Mouse (Mus musculus) kidney, embryonic 16.5 days (tissue): ENCODE data around the gene Ctbs. TPM values are rescaled to one million over a fixed set of nuclear protein-coding genes. Genes with fewer than 3 reads are reported as not detected.
A peak's percentile ranks its signal among the peaks of the same experiment; 100 is the strongest.

Experiments used
- ATAC-seq: fragments of 200-750 bp; cut with Nextera tagmentation; 2 replicates; pipeline ENCODE4 v1.8.0; 2017; ENCODE audit warnings: moderate TSS enrichment; ENCODE audit not compliant: low FRiP score, low TSS enrichment
- H3K27ac ChIP-seq: fragments of 300-500 bp; sonication (generic); 2 replicates; pipeline ENCODE4 v1.5.1; 2014; ENCODE audit warnings: low read length
- H3K27me3 ChIP-seq: fragments of 300-500 bp; sonication (generic); 2 replicates; pipeline ENCODE4 v1.6.1; 2014; ENCODE audit warnings: low read length, control low read depth, mixed read lengths; ENCODE audit not compliant: insufficient read depth
- H3K36me3 ChIP-seq: fragments of 300-500 bp; sonication (generic); 2 replicates; pipeline ENCODE4 v1.6.1; 2014; ENCODE audit warnings: low read length, control low read depth, mixed read lengths; ENCODE audit not compliant: insufficient read depth
- H3K4me1 ChIP-seq: fragments of 300-500 bp; sonication (generic); 2 replicates; pipeline ENCODE4 v1.6.1; 2014; ENCODE audit warnings: low read length, control low read depth, mixed read lengths; ENCODE audit not compliant: insufficient read depth
- H3K4me2 ChIP-seq: fragments of 300-500 bp; sonication (generic); replicated peaks from 2 replicates; pipeline ENCODE4 v1.6.1; 2014; ENCODE audit warnings: low read depth, low read length
- H3K4me3 ChIP-seq: fragments of 300-500 bp; sonication (generic); 2 replicates; pipeline ENCODE4 v1.5.1; 2014; ENCODE audit warnings: mild to moderate bottlenecking, low read length
- H3K9ac ChIP-seq: fragments of 300-500 bp; sonication (generic); replicated peaks from 2 replicates; pipeline ENCODE4 v1.6.1; 2014; ENCODE audit warnings: low read length
- H3K9me3 ChIP-seq: fragments of 300-500 bp; sonication (generic); 2 replicates; pipeline ENCODE4 v1.6.1; 2016; ENCODE audit warnings: low read length, control low read depth
- WGBS: fragments of 180-500 bp; shearing (Covaris S2); extraction: QIAGEN DNeasy Blood & Tissue Kit; methylation state at CpG from one replicate; pipeline ENCODE4 v1.1.7; 2014; 5-methylcytosine and 5-hydroxymethylcytosine counted together
- polyA plus RNA-seq: library from polyadenylated mRNA; unstranded; fragments of >200 nt; fragmentation: Nextera tagmentation; extraction: Ambion mirVana; gene quantifications from 2 replicates; pipeline ENCODE4 v1.2.1, GENCODE M21; 2015

The Ctbs gene
- polyA plus RNA-seq, 1 experiment from 2014 or later, result 17.4 TPM

DNA sequence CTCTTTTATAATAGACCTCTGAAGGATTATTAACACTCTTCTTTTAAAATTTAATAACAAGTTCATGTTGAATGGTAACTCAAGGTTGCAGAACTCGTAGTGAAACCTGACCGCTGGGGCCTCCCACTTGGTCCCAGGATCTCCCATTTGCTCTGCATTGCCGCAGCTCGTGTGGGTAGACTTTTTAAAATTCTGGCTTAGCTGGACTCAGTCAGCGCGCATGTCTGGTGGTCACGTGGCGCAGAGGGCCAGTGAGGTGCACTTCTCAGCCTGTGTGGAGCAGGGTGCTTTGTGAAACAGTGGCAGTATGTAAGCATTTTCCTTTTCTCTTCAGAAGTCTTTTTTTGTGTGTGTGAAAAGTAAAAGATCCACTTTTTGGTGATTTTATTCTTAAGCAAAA lies 6.7 kb upstream of the Ctbs start:
- H3K4me3 ChIP-seq, result no peak overlapping the region
- H3K9me3 ChIP-seq, result 0 out of 2 replicates have a peak, but pooled peaks cover 5% of the 10 kb centered on the region
- whole genome bisulfite sequencing, result 82% methylated on average over 8 of the region's 8 CpGs
- no peaks in the 10 kb centered on the region for H3K27me3 ChIP-seq
- ATAC-seq, result no peak
- H3K9ac ChIP-seq, result no peak overlapping the region
- H3K4me2 ChIP-seq, result no peak overlapping the region
- H3K36me3 ChIP-seq, result peaks cover 10% of the 10 kb centered on the region; the same call in 1 of the 2 replicates
- H3K4me1 ChIP-seq, result no peaks in the 10 kb centered on the region
- 0 out of 2 replicates have a peak overlapping the region, but pooled peaks have one; percentile 6 for H3K27ac ChIP-seq

DNA sequence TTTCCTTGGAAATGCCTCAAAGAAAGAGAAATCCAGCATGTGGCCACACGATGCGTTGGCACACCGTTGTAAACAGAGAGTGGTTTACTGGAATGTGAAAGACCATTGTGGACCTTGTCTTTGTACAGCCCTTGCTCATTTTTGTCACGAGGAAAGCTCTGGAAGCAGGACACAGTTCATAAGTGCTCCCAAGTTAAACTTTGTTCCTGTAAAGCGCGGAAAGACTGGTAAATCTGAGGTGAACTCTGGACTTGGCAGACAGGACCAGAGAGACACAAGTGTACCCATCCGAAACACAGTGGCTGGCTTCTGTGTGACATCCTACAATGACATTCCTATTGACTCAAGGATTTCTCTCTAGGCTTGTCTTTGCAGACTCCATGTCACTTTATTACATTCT lies 6.2 kb upstream of the Ctbs start:
- Histone ChIP-seq H3K27me3 (no peaks in the 10 kb centered on the region), H3K9ac (no peak overlapping the region), H3K4me3 (no peak overlapping the region), H3K4me2 (no peak overlapping the region), H3K4me1 (no peaks in the 10 kb centered on the region), H3K27ac (peak overlapping the region; percentile 65; the same call in 1 of the 2 replicates), H3K9me3 (0 out of 2 replicates have a peak, but pooled peaks cover 5% of the 10 kb centered on the region), H3K36me3 (peaks cover 7% of the 10 kb centered on the region; the same call in 1 of the 2 replicates)
- WGBS, result 78% methylated on average over 7 of the region's 7 CpGs
- peak; percentile 76 for ATAC-seq

DNA sequence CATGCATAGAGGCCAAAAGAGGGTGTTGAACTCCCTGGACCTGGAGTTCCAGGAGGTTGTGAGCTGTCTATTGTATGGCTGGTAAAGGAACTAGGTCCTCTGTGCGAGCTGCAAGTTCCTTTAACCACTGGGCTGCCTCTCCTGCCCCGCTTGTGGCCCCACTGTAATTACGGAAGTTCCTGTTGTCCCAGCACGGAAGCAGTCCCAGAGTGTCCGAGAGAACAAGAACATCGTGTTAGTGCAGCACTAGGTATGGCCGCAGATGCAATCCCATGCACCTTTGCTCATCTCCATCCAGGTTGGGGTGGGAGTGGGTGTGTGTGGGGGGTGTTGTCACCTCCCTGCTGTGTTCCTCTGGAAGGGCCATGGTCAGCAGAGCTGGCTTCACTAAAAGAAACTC lies 4.7 kb upstream of the Ctbs start:
- no peak for ATAC-seq
- peaks cover 4% of the 10 kb centered on the region; the same call in 1 of the 2 replicates for H3K36me3 ChIP-seq
- H3K4me3 ChIP-seq, result no peak overlapping the region
- no peak overlapping the region for H3K4me2 ChIP-seq
- no peak overlapping the region for H3K9ac ChIP-seq
- H3K27me3 ChIP-seq, result no peaks in the 10 kb centered on the region
- peaks cover 4% of the 10 kb centered on the region; the same call in 1 of the 2 replicates for H3K4me1 ChIP-seq
- 87% methylated on average over 7 of the region's 7 CpGs for WGBS
- H3K27ac ChIP-seq, result no peak overlapping the region
- 0 out of 2 replicates have a peak, but pooled peaks cover 5% of the 10 kb centered on the region for H3K9me3 ChIP-seq

DNA sequence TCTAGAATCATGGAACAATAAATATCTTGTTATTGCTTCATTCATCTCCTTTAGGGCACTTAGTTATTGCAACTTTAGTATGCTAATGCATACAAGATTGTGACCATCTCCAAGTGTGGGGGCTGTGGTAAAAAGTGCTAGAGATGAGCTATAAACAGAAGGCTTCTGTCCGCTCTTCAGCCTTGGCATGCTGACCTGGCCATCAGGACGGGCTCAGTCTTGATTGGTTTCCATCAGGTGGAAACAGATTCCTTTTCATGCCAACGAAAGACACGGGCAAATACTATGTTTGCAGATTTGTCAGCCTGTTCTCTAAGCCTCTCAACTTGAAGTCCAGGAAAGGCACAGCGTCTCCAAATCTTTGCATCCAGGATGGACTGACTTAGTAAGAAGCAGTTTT lies 2.4 kb upstream of the Ctbs start:
- H3K4me1 ChIP-seq, result peaks cover 10% of the 10 kb centered on the region; the same call in 1 of the 2 replicates

DNA sequence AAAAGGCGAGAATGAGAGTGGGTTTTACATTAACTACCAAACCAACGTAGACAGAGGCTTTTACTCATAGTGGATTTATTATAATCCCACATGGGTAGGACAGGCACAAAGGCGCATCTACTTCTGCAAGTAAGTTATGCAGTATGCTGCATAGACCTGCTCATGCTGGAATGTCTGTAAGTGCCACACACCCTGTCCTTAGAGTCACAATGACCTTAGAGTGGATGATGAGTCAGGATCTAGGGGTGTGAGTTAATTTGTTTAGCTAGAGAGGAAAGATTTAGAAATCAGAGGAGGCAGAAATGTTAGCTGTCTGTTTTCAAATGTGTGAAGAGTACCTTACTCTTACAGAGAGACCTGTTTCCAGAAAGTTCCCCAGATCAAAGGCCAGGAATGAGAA lies 2.0 kb upstream of the Ctbs start:
- Histone ChIP-seq H3K4me3 (no peak overlapping the region), H3K27ac (no peak overlapping the region), H3K4me2 (no peak overlapping the region), H3K9ac (no peak overlapping the region), H3K9me3 (0 out of 2 replicates have a peak, but pooled peaks cover 5% of the 10 kb centered on the region), H3K27me3 (no peaks in the 10 kb centered on the region), H3K36me3 (peaks cover 4% of the 10 kb centered on the region; the same call in 1 of the 2 replicates), H3K4me1 (peaks cover 10% of the 10 kb centered on the region; the same call in 1 of the 2 replicates)
- ATAC-seq, result no peak
- 79% methylated on average over 3 of the region's 3 CpGs for WGBS

More for the DNA sequence above, 2.4 kb upstream of the Ctbs start:
- H3K4me2 ChIP-seq, result no peak overlapping the region
- H3K9me3 ChIP-seq, result 0 out of 2 replicates have a peak, but pooled peaks cover 5% of the 10 kb centered on the region
- ATAC-seq, result no peak
- no peak overlapping the region for H3K9ac ChIP-seq
- H3K36me3 ChIP-seq, result peaks cover 4% of the 10 kb centered on the region; the same call in 1 of the 2 replicates
- H3K27ac ChIP-seq, result no peak overlapping the region
- 89% methylated on average over 5 of the region's 5 CpGs for WGBS
- H3K4me3 ChIP-seq, result no peak overlapping the region
- no peaks in the 10 kb centered on the region for H3K27me3 ChIP-seq

DNA sequence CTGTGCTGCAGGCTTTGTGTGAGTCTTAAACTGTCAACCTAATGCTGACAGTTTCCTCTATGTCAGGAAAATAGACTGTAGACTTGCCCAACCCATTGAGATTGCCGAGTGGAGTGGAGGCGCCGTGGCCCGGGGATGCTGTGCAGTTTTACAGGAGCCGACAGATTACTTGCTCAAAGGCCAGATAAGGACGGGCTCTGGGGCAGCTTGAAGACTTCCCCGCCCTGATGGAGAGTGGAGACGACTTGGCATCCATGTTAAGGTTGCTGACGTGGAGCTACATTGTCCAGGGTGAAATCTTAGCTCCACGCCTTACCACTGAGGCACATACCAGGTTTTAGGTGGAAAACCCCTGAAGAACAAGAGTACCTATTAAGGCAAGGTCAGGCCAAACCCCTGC lies 1.2 kb upstream of the Ctbs start:
- no peaks in the 10 kb centered on the region for H3K27me3 ChIP-seq
- no peak overlapping the region for H3K4me2 ChIP-seq
- no peak overlapping the region for H3K9ac ChIP-seq
- H3K4me3 ChIP-seq, result no peak overlapping the region
- no peak for ATAC-seq
- no peak overlapping the region for H3K27ac ChIP-seq
- H3K9me3 ChIP-seq, result 0 out of 2 replicates have a peak, but pooled peaks cover 5% of the 10 kb centered on the region
- peaks cover 4% of the 10 kb centered on the region; the same call in 1 of the 2 replicates for H3K36me3 ChIP-seq
- WGBS, result 88% methylated on average over 10 of the region's 10 CpGs
- H3K4me1 ChIP-seq, result peaks cover 10% of the 10 kb centered on the region; the same call in 1 of the 2 replicates

DNA sequence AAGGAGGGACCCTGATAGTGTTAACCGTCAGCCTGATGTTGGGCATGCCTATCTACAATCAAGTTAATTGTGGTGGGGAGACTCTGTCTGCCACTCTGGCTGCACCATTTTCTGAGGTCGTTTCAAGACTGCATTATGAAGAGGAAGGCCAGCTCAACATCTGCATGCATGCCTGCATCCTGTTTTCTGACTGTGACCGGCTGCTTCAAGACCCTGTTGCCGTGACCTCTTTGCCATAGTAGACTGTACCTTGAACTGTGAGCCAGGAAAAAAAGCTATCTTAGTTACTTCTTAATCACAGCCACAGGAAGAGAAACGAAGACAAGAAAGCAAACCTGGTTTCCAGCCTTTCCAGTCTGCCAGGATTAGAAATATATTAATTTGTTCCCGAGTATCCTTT lies 626 bp upstream of the Ctbs start:
- no peak overlapping the region for H3K4me3 ChIP-seq
- peaks cover 4% of the 10 kb centered on the region; the same call in 1 of the 2 replicates for H3K36me3 ChIP-seq
- no peak overlapping the region for H3K9ac ChIP-seq
- ATAC-seq, result no peak
- 55% methylated on average over 6 of the region's 6 CpGs for WGBS
- H3K9me3 ChIP-seq, result 0 out of 2 replicates have a peak, but pooled peaks cover 5% of the 10 kb centered on the region
- H3K27me3 ChIP-seq, result no peaks in the 10 kb centered on the region
- H3K27ac ChIP-seq, result no peak overlapping the region
- no peak overlapping the region for H3K4me2 ChIP-seq
- peaks cover 10% of the 10 kb centered on the region; the same call in 1 of the 2 replicates for H3K4me1 ChIP-seq

DNA sequence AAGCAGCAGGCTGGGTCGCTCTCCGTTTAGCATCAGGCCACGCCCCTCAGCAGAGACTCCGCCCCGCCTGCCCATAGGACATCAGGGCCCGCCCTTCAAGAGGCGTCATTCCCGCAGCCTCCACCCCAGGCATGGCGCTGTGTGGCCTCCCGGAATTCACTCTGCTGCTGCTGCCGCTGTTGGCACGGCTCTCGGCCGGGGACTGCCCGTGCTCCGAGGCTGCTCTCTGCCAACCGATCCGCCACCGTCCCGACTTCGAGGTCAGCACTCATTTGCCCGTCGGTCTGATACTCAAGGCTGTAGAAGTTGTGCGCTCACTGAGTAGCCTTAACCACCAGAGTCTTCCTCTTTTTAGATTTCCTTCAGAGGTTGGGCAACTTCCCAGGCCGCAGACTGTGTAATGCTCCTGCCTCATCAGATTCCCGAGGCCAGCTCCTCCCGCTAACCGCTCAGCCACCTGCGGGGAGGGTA lies 811 bp downstream of the Ctbs start:
- H3K9me3 ChIP-seq, result 0 out of 2 replicates have a peak, but pooled peaks cover 5% of the 10 kb centered on the region
- H3K27me3 ChIP-seq, result no peaks in the 10 kb centered on the region
- peak; percentile 100 for ATAC-seq
- peaks cover 4% of the 10 kb centered on the region; the same call in 1 of the 2 replicates for H3K36me3 ChIP-seq
- H3K9ac ChIP-seq, result peak overlapping the region; percentile 90
- peaks cover 10% of the 10 kb centered on the region; the same call in 1 of the 2 replicates for H3K4me1 ChIP-seq
- peak overlapping the region; percentile 93 for H3K27ac ChIP-seq
- H3K4me3 ChIP-seq, result peak overlapping the region; percentile 75
- 0% methylated on average over 29 of the region's 29 CpGs for WGBS
- peak overlapping the region; percentile 85 for H3K4me2 ChIP-seq

DNA sequence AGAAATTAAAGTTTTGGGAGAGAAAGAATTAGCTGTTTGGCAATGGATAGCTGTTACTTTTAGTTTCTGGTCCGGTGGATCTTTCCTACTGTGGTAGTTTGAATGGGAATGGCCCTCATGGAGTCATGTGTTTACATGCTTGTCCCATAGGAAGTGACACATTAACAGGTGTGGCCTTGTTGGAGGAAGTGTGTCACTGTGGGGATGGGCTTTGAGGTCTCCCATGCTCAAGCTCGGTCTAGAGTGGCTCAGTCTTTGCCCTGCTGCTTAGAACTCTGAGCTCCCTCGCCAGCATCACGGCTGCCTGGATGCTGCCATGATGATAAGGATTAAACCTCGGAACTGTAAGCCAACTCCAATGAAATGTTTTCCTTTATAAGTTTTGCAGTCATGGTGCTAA lies 1.8 kb downstream of the Ctbs start:
- peaks cover 10% of the 10 kb centered on the region; the same call in 1 of the 2 replicates for H3K4me1 ChIP-seq
- H3K4me3 ChIP-seq, result no peak overlapping the region
- H3K9ac ChIP-seq, result no peak overlapping the region
- no peaks in the 10 kb centered on the region for H3K36me3 ChIP-seq
- no peak overlapping the region for H3K27ac ChIP-seq
- H3K9me3 ChIP-seq, result no peaks in the 10 kb centered on the region
- 91% methylated on average over 5 of the region's 5 CpGs for WGBS
- H3K27me3 ChIP-seq, result no peaks in the 10 kb centered on the region
- ATAC-seq, result no peak
- peak overlapping the region; percentile 85 for H3K4me2 ChIP-seq

DNA sequence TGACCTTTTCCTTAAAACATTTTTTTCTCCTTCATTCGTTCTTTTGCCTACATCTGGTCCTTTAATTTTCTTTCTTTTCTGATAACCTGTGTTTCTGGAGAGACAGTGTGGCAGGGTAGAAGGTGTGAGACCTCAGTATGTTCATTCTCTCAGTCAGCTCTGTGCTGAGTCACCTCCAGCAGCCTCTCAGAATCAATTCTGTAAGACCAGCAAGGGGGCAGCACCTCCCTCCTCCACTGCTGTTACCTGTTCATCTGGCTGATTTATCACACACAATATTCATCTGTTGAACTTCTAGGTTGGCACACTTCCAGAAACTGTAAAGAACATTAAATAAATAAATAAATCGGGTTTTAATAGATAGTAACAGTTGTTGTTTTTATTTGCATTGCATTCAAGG lies 13.3 kb downstream of the Ctbs start:
- H3K27ac ChIP-seq, result no peak overlapping the region
- H3K4me3 ChIP-seq, result no peak overlapping the region
- ATAC-seq, result no peak
- no peaks in the 10 kb centered on the region for H3K9me3 ChIP-seq
- H3K36me3 ChIP-seq, result no peaks in the 10 kb centered on the region
- no peak overlapping the region for H3K4me2 ChIP-seq
- 54% methylated on average over 2 of the region's 2 CpGs for WGBS
- H3K9ac ChIP-seq, result no peak overlapping the region
- no peaks in the 10 kb centered on the region for H3K4me1 ChIP-seq
- H3K27me3 ChIP-seq, result no peaks in the 10 kb centered on the region
